Mouse (Mus musculus): Measurements from ENCODE around the gene Wdr90.

GRCm38 (mm10) chr17:25828223-25828594 lies 33.1 kb downstream of the Wdr90 start:
- TF ChIP-seq POLR2A (IDR thresholded peaks at IDR 0.05; ENCODE audit: insufficient read depth, low read depth, low read length) (no peak), CTCF (IDR thresholded peaks at IDR 0.05) (no peak)

Data from heart, adult 2 months (tissue).